Comparison of ENCODE assay signal across 15 mouse cellular contexts in the genomic region with DNA sequence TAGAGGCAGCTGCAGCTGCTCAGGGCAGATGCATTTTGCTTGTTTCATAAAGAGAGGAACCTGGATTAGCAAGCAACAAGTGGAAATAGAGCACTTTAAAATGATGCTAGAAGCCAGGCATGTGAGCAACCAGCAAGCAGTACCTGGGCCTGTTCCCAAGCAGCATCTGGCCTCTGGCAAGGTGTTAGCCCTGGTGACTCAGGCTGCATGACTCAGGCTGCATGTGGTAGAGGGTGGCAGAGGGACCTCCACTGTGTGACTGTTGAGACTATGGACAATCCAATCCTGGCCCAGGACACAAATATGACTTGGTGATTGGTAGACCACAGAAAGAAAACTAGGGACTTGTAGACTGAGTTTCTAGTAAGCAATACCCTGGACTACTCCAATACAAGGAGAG. TPM values are rescaled to one million over a fixed set of nuclear protein-coding genes. Genes with fewer than 3 reads are reported as not detected.
DNase-seq lines count a peak whose midpoint lies in the region.
"Had no signal": no experiment of that assay in that cellular context is flagged by ENCODE, and none has a peak within 500 bp of the region (broad histone marks: within the 10 kb centered on the region; RNA-seq: fewer than 3 reads in every experiment).

No protein-coding gene starts in this region.

- peak; percentile 87 for DNase-seq in heart, adult 11 months
- DNase-seq in heart, adult 8-10 months (ENCODE audit: low spot score): no peak
- DNase-seq in 3T3-L1 (ENCODE audit: low read depth, low spot score): peak; percentile 66
- peak; percentile 21 for DNase-seq in NIH3T3 (ENCODE audit: low read depth)
- no peak for DNase-seq in gastrocnemius, adult 18-20 months (ENCODE audit: low spot score)
- no peak for DNase-seq in right cerebral cortex, adult 18-20 months
- DNase-seq: adrenal gland, postnatal 25 days; B cell, adult 2 months; cerebellum, adult 18-20 months; cerebellum, postnatal 10 days; cerebellum, postnatal 36 days; embryo, embryonic 11 days; gastrocnemius, postnatal 25 days; heart, adult 2 months; kidney, adult 2 months had no signal

RNA-seq across cellular contexts. Expression of gene Lsm6, which starts 56.0 kb away (rescaled TPM):
- total RNA-seq in heart, adult 8-10 months (2022): 10 to 100 TPM; 57.9 to 69.6 (median 63.4) TPM
- 10 to 100 TPM; 80.7 to 85.5 TPM for total RNA-seq in gastrocnemius, adult 18-20 months (2021)

Comparison
In these comparisons a context has a peak if more than half of its experiments do, and no peak if none do; other contexts are left out.
1. DNase-seq: peak in heart, adult 11 months (single experiment), 3T3-L1 (single experiment) and NIH3T3 (single experiment); none in heart, adult 8-10 months (single experiment), gastrocnemius, adult 18-20 months (single experiment) and right cerebral cortex, adult 18-20 months (single experiment).